Mouse (Mus musculus) intestine, postnatal 0 days (tissue): ENCODE measurements at regions not wholly inside any gene's neighbourhood (a gene's known extent, or its start where the extent isn't known, plus 50 kb on each side); places are given as distances from the start of the nearest gene placed in this dataset.
A peak's percentile ranks its signal among the peaks of the same experiment; 100 is the strongest.

ENCODE experiments used
- ATAC-seq: fragments of 200-750 bp; cut with Nextera tagmentation; 2 replicates; pipeline ENCODE4 v1.8.0; 2017; ENCODE audit warnings: mild to moderate bottlenecking, moderate TSS enrichment, moderate library complexity
- H3K27ac ChIP-seq: fragments of 300-500 bp; sonication (generic); 2 replicates; pipeline ENCODE4 v1.5.1; 2014; ENCODE audit warnings: mild to moderate bottlenecking, low read depth, low read length, moderate library complexity
- H3K27me3 ChIP-seq: fragments of 300-500 bp; sonication (generic); replicated peaks from 2 replicates; pipeline ENCODE4 v1.6.1; 2014; ENCODE audit warnings: low read length, mixed read lengths; ENCODE audit not compliant: control insufficient read depth, insufficient read depth
- H3K36me3 ChIP-seq: fragments of 300-500 bp; sonication (generic); 2 replicates; pipeline ENCODE4 v1.6.1; 2014; ENCODE audit warnings: mild to moderate bottlenecking, moderate library complexity; ENCODE audit not compliant: control insufficient read depth, insufficient read depth
- H3K4me1 ChIP-seq: fragments of 300-500 bp; sonication (generic); replicated peaks from 2 replicates; pipeline ENCODE4 v1.6.1; 2014; ENCODE audit warnings: antibody characterized with exemption, low read length, mixed read lengths; ENCODE audit not compliant: control insufficient read depth, insufficient read depth
- H3K4me2 ChIP-seq: fragments of 300-500 bp; sonication (generic); replicated peaks from 2 replicates; pipeline ENCODE4 v1.6.1; 2014; ENCODE audit warnings: low read depth, mild to moderate bottlenecking, moderate library complexity
- H3K4me3 ChIP-seq: fragments of 300-500 bp; sonication (generic); 2 replicates; pipeline ENCODE4 v1.5.1; 2014; ENCODE audit warnings: low read depth, low read length
- H3K9ac ChIP-seq: fragments of 300-500 bp; sonication (generic); 2 replicates; pipeline ENCODE4 v1.6.1; 2014; ENCODE audit warnings: mild to moderate bottlenecking, low read depth, low read length
- H3K9me3 ChIP-seq: fragments of 300-500 bp; sonication (generic); 2 replicates; pipeline ENCODE4 v1.6.1; 2016; ENCODE audit warnings: mixed run types; ENCODE audit not compliant: control insufficient read depth
- CTCF ChIP-seq: sonication (generic); IDR thresholded peaks from 2 replicates; pipeline ENCODE4 v1.5.1; 2016; ENCODE audit warnings: low read depth, mild to moderate bottlenecking, control low read depth, antibody characterized with exemption, moderate library complexity
- WGBS: fragments of 180-500 bp; shearing (Covaris S2); extraction: QIAGEN DNeasy Blood & Tissue Kit; methylation state at CpG from one replicate; pipeline ENCODE4 v1.1.7; 2014; 5-methylcytosine and 5-hydroxymethylcytosine counted together

DNA sequence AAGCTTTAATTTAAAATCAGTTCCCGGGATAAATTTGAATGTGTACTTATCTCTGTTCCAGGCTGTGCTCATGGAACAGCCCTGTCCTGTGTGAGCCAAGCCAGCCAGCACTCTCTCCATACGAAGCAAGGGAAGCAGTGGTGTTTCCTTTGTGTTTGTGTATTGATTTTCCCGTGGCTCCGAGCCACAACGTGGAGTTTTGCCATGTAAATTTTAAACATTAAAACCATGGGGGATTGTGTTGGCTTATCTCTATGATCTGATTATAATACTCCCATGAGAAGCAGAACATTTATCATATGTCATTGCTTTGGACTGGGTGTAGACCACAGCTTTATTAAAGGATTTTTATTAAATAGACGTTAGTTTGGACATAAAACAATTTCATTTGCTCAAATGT, 106.1 kb upstream of the Npvf start:
- Histone ChIP-seq H3K9ac (no peak overlapping the region), H3K4me2 (no peak overlapping the region), H3K36me3 (no peaks in the 10 kb centered on the region), H3K4me1 (no peaks in the 10 kb centered on the region), H3K4me3 (no peak overlapping the region), H3K27me3 (0 out of 2 replicates have a peak, but pooled peaks cover 3% of the 10 kb centered on the region), H3K27ac (no peak overlapping the region), H3K9me3 (no peaks in the 10 kb centered on the region)
- no peak for ATAC-seq
- no peak for TF ChIP-seq CTCF
- 65% methylated on average over 6 of the region's 6 CpGs for WGBS

DNA sequence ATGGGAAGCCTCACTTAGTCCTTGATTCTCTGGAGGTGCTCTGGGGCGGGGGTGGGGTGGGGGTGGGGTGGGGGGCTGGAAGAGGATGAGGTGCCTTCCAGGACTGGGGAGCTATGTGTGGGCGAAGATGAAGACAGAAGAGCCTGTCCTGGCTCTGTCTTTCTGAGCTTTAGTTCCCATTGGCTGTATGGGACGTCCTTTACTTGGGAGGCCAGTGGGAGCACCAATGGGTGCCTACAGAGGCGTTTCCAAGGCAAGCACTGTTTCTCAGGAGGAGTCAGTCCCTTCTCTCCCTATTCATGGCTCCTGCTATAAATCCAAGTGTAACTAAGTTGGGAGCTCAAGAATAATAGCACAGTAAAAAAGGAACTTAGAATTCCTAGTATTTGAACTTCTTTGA, 108.9 kb upstream of the Npvf start:
- ATAC-seq, result no peak
- no peaks in the 10 kb centered on the region for H3K9me3 ChIP-seq
- no peak for TF ChIP-seq CTCF
- no peaks in the 10 kb centered on the region for H3K36me3 ChIP-seq
- 69% methylated on average over 4 of the region's 4 CpGs for WGBS
- H3K4me2 ChIP-seq, result no peak overlapping the region
- no peak overlapping the region for H3K27ac ChIP-seq
- H3K27me3 ChIP-seq, result no peaks in the 10 kb centered on the region
- no peaks in the 10 kb centered on the region for H3K4me1 ChIP-seq
- H3K9ac ChIP-seq, result no peak overlapping the region
- H3K4me3 ChIP-seq, result no peak overlapping the region

DNA sequence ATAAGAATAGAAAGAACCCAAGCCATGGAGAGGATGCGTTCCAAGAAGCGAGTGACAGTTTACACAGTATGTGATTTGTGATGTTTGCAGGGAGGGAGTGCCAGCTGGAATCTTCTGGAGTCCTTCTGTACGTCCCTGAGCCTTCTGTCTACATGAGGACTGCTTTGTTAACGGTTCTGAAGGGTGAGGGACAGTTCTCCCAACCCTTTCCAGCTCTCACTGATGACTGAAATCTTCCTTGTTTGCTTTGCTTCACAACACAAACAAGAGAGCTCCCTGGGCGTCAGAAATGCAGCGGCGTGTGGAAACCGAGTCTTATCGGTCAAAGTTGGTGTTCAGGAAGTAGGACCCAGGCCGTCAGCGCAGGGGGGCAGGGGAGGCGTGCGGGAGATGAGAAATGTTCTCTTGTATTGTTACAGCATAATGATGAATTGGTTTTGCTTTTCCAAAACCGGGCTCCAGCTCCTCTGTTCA, 112.2 kb upstream of the Npvf start:
- H3K27me3 ChIP-seq, result no peaks in the 10 kb centered on the region
- no peaks in the 10 kb centered on the region for H3K9me3 ChIP-seq
- H3K36me3 ChIP-seq, result no peaks in the 10 kb centered on the region
- WGBS, result 26% methylated on average over 14 of the region's 14 CpGs
- H3K4me1 ChIP-seq, result no peaks in the 10 kb centered on the region
- H3K9ac ChIP-seq, result no peak overlapping the region
- H3K4me2 ChIP-seq, result no peak overlapping the region
- ATAC-seq, result no peak
- H3K4me3 ChIP-seq, result no peak overlapping the region
- no peak overlapping the region for H3K27ac ChIP-seq
- no peak for TF ChIP-seq CTCF

DNA sequence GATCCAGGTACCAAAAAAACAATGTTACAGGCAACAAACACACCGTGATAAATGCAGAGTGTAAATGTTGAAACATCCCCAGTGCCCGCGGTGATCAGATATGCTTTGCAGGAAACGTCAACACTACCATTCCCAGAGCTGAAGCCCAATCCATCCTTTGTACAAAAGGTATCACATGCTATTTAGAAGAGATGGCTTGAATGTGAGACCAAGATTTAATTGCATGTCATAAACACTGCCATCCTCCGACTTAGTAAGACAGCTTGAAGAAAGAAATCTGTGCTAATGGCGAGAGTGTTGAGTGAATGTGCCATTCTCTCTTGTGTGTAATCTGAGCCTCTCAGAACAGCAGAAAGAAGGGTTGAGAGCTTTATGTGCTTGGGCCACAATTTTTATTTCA, 112.9 kb upstream of the Npvf start:
- whole genome bisulfite sequencing, result 45% methylated on average over 6 of the region's 6 CpGs
- no peaks in the 10 kb centered on the region for H3K9me3 ChIP-seq

DNA sequence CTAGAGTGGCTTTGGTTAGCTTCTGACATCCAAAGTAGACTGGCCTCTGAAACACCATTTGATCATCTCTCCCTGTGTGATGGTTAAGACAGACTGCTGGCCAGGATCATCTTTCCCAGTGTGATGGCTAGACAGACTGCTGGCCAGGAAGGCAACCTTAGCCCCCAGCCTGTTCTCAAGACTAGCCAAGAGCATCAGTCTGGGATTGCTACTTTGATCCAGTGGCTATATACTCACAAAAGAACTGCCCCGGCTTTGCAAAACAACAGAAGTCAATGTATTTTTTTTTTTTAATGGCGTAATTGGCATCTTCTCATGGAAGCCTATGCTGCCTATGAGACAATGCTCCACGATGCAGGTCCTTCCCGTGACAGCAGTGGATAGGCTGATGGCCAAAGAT, 113.6 kb upstream of the Npvf start:
- H3K27me3 ChIP-seq, result no peaks in the 10 kb centered on the region
- WGBS, result 97% methylated on average over 4 of the region's 4 CpGs
- no peak for ATAC-seq
- H3K4me3 ChIP-seq, result no peak overlapping the region
- H3K4me2 ChIP-seq, result no peak overlapping the region
- H3K4me1 ChIP-seq, result no peaks in the 10 kb centered on the region
- no peak overlapping the region for H3K9ac ChIP-seq
- no peaks in the 10 kb centered on the region for H3K36me3 ChIP-seq
- H3K27ac ChIP-seq, result no peak overlapping the region
- no peak for TF ChIP-seq CTCF
- no peaks in the 10 kb centered on the region for H3K9me3 ChIP-seq

More for the DNA sequence above, 112.9 kb upstream of the Npvf start:
- Histone ChIP-seq H3K9ac (no peak overlapping the region), H3K36me3 (no peaks in the 10 kb centered on the region), H3K27me3 (no peaks in the 10 kb centered on the region), H3K4me2 (no peak overlapping the region), H3K27ac (no peak overlapping the region), H3K4me1 (no peaks in the 10 kb centered on the region), H3K4me3 (no peak overlapping the region)
- no peak for TF ChIP-seq CTCF
- ATAC-seq, result no peak

DNA sequence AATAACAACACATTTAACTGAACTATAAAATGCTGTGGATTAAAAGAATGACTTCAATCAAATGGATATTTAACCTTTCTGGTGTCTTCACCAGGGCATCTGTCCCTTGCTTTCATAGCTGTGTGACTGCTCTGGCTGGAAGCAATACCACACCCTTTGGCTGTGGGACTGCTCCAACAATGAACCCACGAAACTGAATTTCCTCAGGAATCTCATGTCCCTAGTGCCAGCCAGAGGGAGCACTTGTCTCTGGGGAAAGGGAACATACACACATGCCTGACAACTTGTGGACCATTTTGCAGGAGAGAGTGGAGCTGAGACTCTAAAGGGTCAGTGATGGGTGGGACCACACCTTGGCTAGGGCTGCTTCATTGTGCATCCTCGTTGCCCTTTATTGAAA, 114.9 kb upstream of the Npvf start:
- H3K4me1 ChIP-seq, result no peaks in the 10 kb centered on the region
- 76% methylated on average over 2 of the region's 2 CpGs for WGBS
- 0 out of 2 replicates have a peak, but pooled peaks have one; percentile 18 for TF ChIP-seq CTCF

DNA sequence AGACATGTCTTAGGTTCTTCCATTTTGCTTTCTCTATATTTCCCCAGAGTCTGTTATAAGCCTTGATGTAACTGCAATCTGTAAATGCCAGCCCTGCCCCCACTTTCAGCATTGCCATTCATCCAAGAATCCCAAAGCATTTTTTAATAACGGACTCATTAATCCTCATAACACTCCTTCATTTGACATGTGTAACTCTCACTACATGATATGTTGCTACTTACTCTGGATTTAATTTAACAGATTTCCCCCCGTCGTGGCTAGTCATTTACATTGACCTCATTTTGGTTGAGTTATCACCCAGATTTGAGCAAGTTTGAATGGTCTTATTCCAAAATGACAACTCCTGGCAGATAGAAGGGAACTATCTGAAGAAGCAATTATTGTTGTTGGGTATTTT, 116.2 kb upstream of the Npvf start:
- Histone ChIP-seq H3K36me3 (no peaks in the 10 kb centered on the region), H3K4me1 (no peaks in the 10 kb centered on the region), H3K27me3 (no peaks in the 10 kb centered on the region), H3K4me2 (no peak overlapping the region), H3K27ac (no peak overlapping the region), H3K4me3 (no peak overlapping the region), H3K9me3 (no peaks in the 10 kb centered on the region), H3K9ac (no peak overlapping the region)
- 88% methylated on average over 3 of the region's 3 CpGs for WGBS
- no peak for TF ChIP-seq CTCF
- ATAC-seq, result no peak

More for the DNA sequence above, 114.9 kb upstream of the Npvf start:
- Histone ChIP-seq H3K9ac (no peak overlapping the region), H3K4me2 (no peak overlapping the region), H3K9me3 (no peaks in the 10 kb centered on the region), H3K36me3 (no peaks in the 10 kb centered on the region), H3K4me3 (no peak overlapping the region), H3K27me3 (no peaks in the 10 kb centered on the region), H3K27ac (no peak overlapping the region)
- ATAC-seq, result no peak
